Mouse (Mus musculus): Measurements from ENCODE around the gene 2610507B11Rik. TPM values are rescaled to one million over a fixed set of nuclear protein-coding genes. Genes with fewer than 3 reads are reported as not detected.

2610507B11Rik gene
- total RNA-seq (2021): 100 to 1,000 TPM; 176 to 177 TPM
- long read RNA-seq, experiment 1, full-length matches to known transcripts: 173 of 249 reads
- long read RNA-seq, experiment 1, partial matches to known transcripts: 47 of 249 reads
- long read RNA-seq, experiment 1, other reads (novel, unspliced or antisense): 29 of 249 reads
- long read RNA-seq, experiment 2, full-length matches to known transcripts: 182 of 268 reads
- long read RNA-seq, experiment 2, partial matches to known transcripts: 60 of 268 reads
- long read RNA-seq, experiment 2, other reads (novel, unspliced or antisense): 26 of 268 reads

- peak within 1 kb of the TSS; percentile 87 for H3K27ac ChIP-seq
- intact Hi-C loops (cut with DNase I): loop anchor here (2.0 to 5.0 kb wide), 3 partner anchors 15 to 86 kb away; partner anchors contain the start of gene Pigs
- no peak; the same call in 1 of the 2 replicates for TF ChIP-seq CTCF (IDR thresholded peaks at IDR 0.05)
- DNase-seq (ENCODE audit: extremely low spot score in 1 of 2, low spot score in 2 of 2): peak; percentile 90 to 91
- peak within 1 kb of the TSS; percentile 94 for H3K4me3 ChIP-seq
Measured at GRCm38 (mm10) chr11:78261380-78262352, at the start of gene 2610507B11Rik. Gene 2610507B11Rik, plus strand, starts transcription at chr11:78261752.

- H3K4me3 ChIP-seq: no peak overlapping the region
- intact Hi-C loops (cut with DNase I): no loop called here
- no peak overlapping the region for H3K27ac ChIP-seq
- no peak for TF ChIP-seq CTCF (IDR thresholded peaks at IDR 0.05)
- no peak for DNase-seq (ENCODE audit: extremely low spot score in 1 of 2, low spot score in 2 of 2)
Measured at GRCm38 (mm10) chr11:78213086-78213817, 48.3 kb upstream of the 2610507B11Rik start.

GRCm38 (mm10) chr11:78215709-78216317 lies 45.7 kb upstream of the 2610507B11Rik start:
- intact Hi-C loops (cut with DNase I): no loop called here

GRCm38 (mm10) chr11:78223586-78223985 lies 38.0 kb upstream of the 2610507B11Rik start:
- Histone ChIP-seq H3K27ac (no peak overlapping the region), H3K4me3 (no peak overlapping the region)
- TF ChIP-seq CTCF (IDR thresholded peaks at IDR 0.05): no peak
- intact Hi-C loops (cut with DNase I): no loop called here
- DNase-seq (ENCODE audit: extremely low spot score in 1 of 2, low spot score in 2 of 2): no peak

More at GRCm38 (mm10) chr11:78215709-78216317, 45.7 kb upstream of the 2610507B11Rik start:
- H3K27ac ChIP-seq: peak overlapping the region; percentile 47
- no peak for TF ChIP-seq CTCF (IDR thresholded peaks at IDR 0.05)
- DNase-seq (ENCODE audit: extremely low spot score in 1 of 2, low spot score in 2 of 2): no peak
- H3K4me3 ChIP-seq: no peak overlapping the region

- Histone ChIP-seq H3K27ac (no peak overlapping the region), H3K4me3 (no peak overlapping the region)
- TF ChIP-seq CTCF (IDR thresholded peaks at IDR 0.05): no peak
- DNase-seq (ENCODE audit: extremely low spot score in 1 of 2, low spot score in 2 of 2): no peak
- intact Hi-C loops (cut with DNase I): no loop called here
Measured at GRCm38 (mm10) chr11:78231518-78231917, 30.0 kb upstream of the 2610507B11Rik start.

GRCm38 (mm10) chr11:78240193-78240857 lies 21.2 kb upstream of the 2610507B11Rik start:
- intact Hi-C loops (cut with DNase I): no loop called here
- no peak for TF ChIP-seq CTCF (IDR thresholded peaks at IDR 0.05)
- peak; percentile 29 to 35 for DNase-seq (ENCODE audit: extremely low spot score in 1 of 2, low spot score in 2 of 2)
- peak overlapping the region; percentile 56 for H3K27ac ChIP-seq
- H3K4me3 ChIP-seq: no peak overlapping the region

- peak overlapping the region; percentile 99 for H3K27ac ChIP-seq
- no peak for TF ChIP-seq CTCF (IDR thresholded peaks at IDR 0.05)
Measured at GRCm38 (mm10) chr11:78245261-78245626, 16.3 kb upstream of the 2610507B11Rik start.

GRCm38 (mm10) chr11:78245627-78246317 lies 15.8 kb upstream of the 2610507B11Rik start, which contains the start of the genes Sdf2 and Supt6:
Gene Sdf2, plus strand, starts transcription at chr11:78245746.
Gene Supt6, minus strand, starts transcription at chr11:78245987.
- H3K4me3 ChIP-seq: peak within 1 kb of the TSS; percentile 85
- peak within 1 kb of the TSS; percentile 99 for H3K27ac ChIP-seq
- DNase-seq (ENCODE audit: extremely low spot score in 1 of 2, low spot score in 2 of 2): peak; percentile 82 to 85
- intact Hi-C loops (cut with DNase I): loop anchor here (2.0 kb wide), 1 partner anchor 15 kb away; the partner anchor contains the start of gene 2610507B11Rik
- no peak for TF ChIP-seq CTCF (IDR thresholded peaks at IDR 0.05)

More at GRCm38 (mm10) chr11:78245261-78245626, 16.3 kb upstream of the 2610507B11Rik start:
- intact Hi-C loops (cut with DNase I): no loop called here
- no peak for DNase-seq (ENCODE audit: extremely low spot score in 1 of 2, low spot score in 2 of 2)
- peak overlapping the region; percentile 85 for H3K4me3 ChIP-seq

GRCm38 (mm10) chr11:78246318-78247011 lies 15.1 kb upstream of the 2610507B11Rik start:
- no peak for DNase-seq (ENCODE audit: extremely low spot score in 1 of 2, low spot score in 2 of 2)
- intact Hi-C loops (cut with DNase I): loop anchor here (2.0 kb wide), 1 partner anchor 14 kb away; the partner anchor contains the start of gene 2610507B11Rik
- Histone ChIP-seq H3K27ac (peak overlapping the region; percentile 99; the same call in 1 of the 2 replicates), H3K4me3 (peak overlapping the region; percentile 85)
- no peak for TF ChIP-seq CTCF (IDR thresholded peaks at IDR 0.05)
